Comparison of ENCODE assay signal across 8 mouse cellular contexts in the genomic region with DNA sequence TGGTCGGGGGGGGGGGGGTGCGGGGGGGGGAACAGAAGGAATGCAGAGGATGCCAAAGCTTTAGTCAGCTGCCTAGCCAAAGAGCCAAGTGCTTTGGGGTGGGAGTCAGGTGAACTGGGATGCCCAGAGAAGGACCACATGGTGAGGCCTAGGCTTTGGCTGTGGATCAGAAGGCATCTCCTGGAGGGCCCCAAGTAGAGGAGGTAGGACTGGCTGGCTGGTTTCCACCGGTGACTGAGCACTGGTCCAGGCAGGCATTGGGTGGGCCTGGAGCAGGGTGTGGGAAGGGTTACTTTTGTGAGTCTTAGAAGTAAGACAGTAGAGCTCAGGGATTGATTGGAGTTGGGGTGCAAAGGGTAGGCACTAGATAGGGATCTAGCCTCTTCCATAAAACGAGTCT. TPM values are rescaled to one million over a fixed set of nuclear protein-coding genes. Genes with fewer than 3 reads are reported as not detected.
DNase-seq lines count a peak whose midpoint lies in the region; ATAC-seq and TF ChIP-seq lines count a peak whose summit lies in the region.

No protein-coding gene starts in this region.

- peaks cover 28% of the 10 kb centered on the region for H3K36me3 ChIP-seq in embryonic facial prominence, embryonic 13.5 days
- peaks cover 11% of the 10 kb centered on the region for H3K36me3 ChIP-seq in midbrain, embryonic 15.5 days (replicated peaks)

- no peak for TF ChIP-seq CTCF in gastrocnemius, adult 2 months (IDR thresholded peaks at IDR 0.05)

- H3K4me1 ChIP-seq in embryonic facial prominence, embryonic 13.5 days: peaks cover 30% of the 10 kb centered on the region
- peaks cover 43% of the 10 kb centered on the region for H3K4me1 ChIP-seq in midbrain, embryonic 15.5 days

- no peaks in the 10 kb centered on the region for H3K27me3 ChIP-seq in embryonic facial prominence, embryonic 13.5 days
- H3K27me3 ChIP-seq in midbrain, embryonic 15.5 days (replicated peaks): no peaks in the 10 kb centered on the region

- no peaks in the 10 kb centered on the region for H3K9me3 ChIP-seq in embryonic facial prominence, embryonic 13.5 days
- H3K9me3 ChIP-seq in midbrain, embryonic 15.5 days: no peaks in the 10 kb centered on the region

- H3K9ac ChIP-seq in embryonic facial prominence, embryonic 13.5 days: no peak overlapping the region
- H3K9ac ChIP-seq in midbrain, embryonic 15.5 days: no peak overlapping the region

- 82% methylated on average over 3 of the region's 4 CpGs for WGBS in embryonic facial prominence, embryonic 13.5 days
- WGBS in midbrain, embryonic 15.5 days: 74% methylated on average over 4 of the region's 4 CpGs

- ATAC-seq in embryonic facial prominence, embryonic 13.5 days (ENCODE audit: insufficient number of reproducible peaks, insufficient read depth, low FRiP score, low TSS enrichment, low read depth): no peak
- ATAC-seq in midbrain, embryonic 15.5 days (replicated peaks): no peak

- no peak overlapping the region for H3K27ac ChIP-seq in gastrocnemius, adult 2 months
- H3K27ac ChIP-seq in embryonic facial prominence, embryonic 13.5 days: no peak overlapping the region
- H3K27ac ChIP-seq in midbrain, embryonic 15.5 days: no peak overlapping the region

- intact Hi-C loops in gastrocnemius, adult 2 months (cut with DNase I): no loop called here
- intact Hi-C loops in gastrocnemius, postnatal 36 days (cut with DNase I): loop anchor here (5.0 to 10.0 kb wide), 2 partner anchors 147 to 176 kb away; partner anchors contain the start of gene Tmem11

- peak overlapping the region; percentile 87 for H3K4me2 ChIP-seq in embryonic facial prominence, embryonic 13.5 days
- H3K4me2 ChIP-seq in midbrain, embryonic 15.5 days: peak overlapping the region; percentile 12

- H3K4me3 ChIP-seq in gastrocnemius, adult 2 months: no peak overlapping the region
- no peak overlapping the region for H3K4me3 ChIP-seq in embryonic facial prominence, embryonic 13.5 days
- no peak overlapping the region for H3K4me3 ChIP-seq in midbrain, embryonic 15.5 days

- peak; percentile 21 for DNase-seq in gastrocnemius, adult 2 months
- no peak for DNase-seq in gastrocnemius, postnatal 36 days
- peak; percentile 4 to 23 for DNase-seq in lung, postnatal 4 days
- DNase-seq in lung, postnatal 14 days: no peak
- no peak for DNase-seq in Muller cell, postnatal 12 days (ENCODE audit: inconsistent ontology term)
- no peak for DNase-seq in c-Kit-positive CD71-positive TER-119-positive erythroid progenitor cells, embryonic 14.5 days (ENCODE audit: low spot score)

RNA-seq across cellular contexts. Expression of gene Llgl1, which starts 2.1 kb away (rescaled TPM):
- 1 to 10 TPM; 9.0 to 9.5 TPM for total RNA-seq in gastrocnemius, adult 2 months (2021)
- total RNA-seq in gastrocnemius, postnatal 36 days (2021): 1 to 10 TPM; 8.2 to 8.5 TPM
- 73.5 and 73.8 TPM in 2 replicates for polyA plus RNA-seq in embryonic facial prominence, embryonic 13.5 days (2015; fragmentation: Nextera tagmentation; extraction: Ambion mirVana)
- polyA plus RNA-seq in midbrain, embryonic 15.5 days (2015; fragmentation: Nextera tagmentation; extraction: Ambion mirVana): 53.0 and 57.9 TPM in 2 replicates

RNA-seq across cellular contexts. Expression of gene Flii, which starts 25.5 kb away (rescaled TPM):
- 100 to 1,000 TPM in 1 of 2 experiments, 10 to 100 TPM in 1; 96.1 to 103 TPM for total RNA-seq in gastrocnemius, adult 2 months (2021)
- 10 to 100 TPM; 91.5 to 95.2 TPM for total RNA-seq in gastrocnemius, postnatal 36 days (2021)
- polyA plus RNA-seq in embryonic facial prominence, embryonic 13.5 days (2015; fragmentation: Nextera tagmentation; extraction: Ambion mirVana): 65.2 and 68.7 TPM in 2 replicates
- polyA plus RNA-seq in midbrain, embryonic 15.5 days (2015; fragmentation: Nextera tagmentation; extraction: Ambion mirVana): 81.5 and 83.4 TPM in 2 replicates

RNA-seq across cellular contexts. Expression of gene Mief2, which starts 26.6 kb away (rescaled TPM):
- total RNA-seq in gastrocnemius, adult 2 months (2021): 10 to 100 TPM; 61.9 to 91.0 TPM
- 10 to 100 TPM; 70.1 to 91.0 TPM for total RNA-seq in gastrocnemius, postnatal 36 days (2021)
- polyA plus RNA-seq in embryonic facial prominence, embryonic 13.5 days (2015; fragmentation: Nextera tagmentation; extraction: Ambion mirVana): 15.6 and 17.8 TPM in 2 replicates
- 23.8 and 25.4 TPM in 2 replicates for polyA plus RNA-seq in midbrain, embryonic 15.5 days (2015; fragmentation: Nextera tagmentation; extraction: Ambion mirVana)

Comparison
In these comparisons a context has a peak if more than half of its experiments do, and no peak if none do; other contexts are left out.
1. DNase-seq: peak in gastrocnemius, adult 2 months (single experiment) and lung, postnatal 4 days (2 of 2); none in gastrocnemius, postnatal 36 days (0 of 2), lung, postnatal 14 days (single experiment), Muller cell, postnatal 12 days (single experiment) and c-Kit-positive CD71-positive TER-119-positive erythroid progenitor cells, embryonic 14.5 days (single experiment).